ENCODE assay signal across 29 mouse cellular contexts in the genomic region with DNA sequence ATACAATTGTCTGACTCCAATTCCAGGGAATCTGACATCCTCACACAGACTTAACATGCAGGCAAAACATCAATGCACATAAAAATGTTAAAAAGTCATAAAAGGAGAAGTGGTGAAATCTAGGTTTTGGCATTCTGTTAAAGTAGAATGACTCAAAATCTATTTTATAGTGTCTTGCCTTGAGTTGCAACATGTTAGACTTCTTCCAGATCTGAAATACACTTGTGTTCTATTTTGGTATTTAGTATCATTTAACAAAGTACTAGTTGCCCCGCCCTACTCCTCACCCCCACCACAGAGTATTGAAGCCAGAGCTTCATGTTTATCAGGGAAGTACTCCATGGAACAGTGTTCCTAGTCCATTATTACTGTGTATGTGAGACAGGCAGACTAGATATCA. TPM values are rescaled to one million over a fixed set of nuclear protein-coding genes. Genes with fewer than 3 reads are reported as not detected.
DNase-seq lines count a peak whose midpoint lies in the region; ATAC-seq and TF ChIP-seq lines count a peak whose summit lies in the region.
"Had no signal": no experiment of that assay in that cellular context is flagged by ENCODE, and none has a peak within 500 bp of the region (broad histone marks: within the 10 kb centered on the region; RNA-seq: fewer than 3 reads in every experiment).

No protein-coding gene starts in this region.

- H3K4me3 ChIP-seq in lung, postnatal 0 days (ENCODE audit: low read depth, low read length) = no peak overlapping the region
- H3K4me3 ChIP-seq in lung, adult 2 months (replicated peaks; ENCODE audit: extremely low read depth, low read depth, low read length) = no peak overlapping the region
- H3K4me3 ChIP-seq in bone marrow macrophage, adult 2 months (ENCODE audit: insufficient read depth, low read length) = no peak overlapping the region
- no peak overlapping the region for H3K4me3 ChIP-seq in myocyte
- H3K4me3 ChIP-seq: embryonic facial prominence, embryonic 12.5 days; embryonic facial prominence, embryonic 15.5 days; erythroblast, embryonic 14.5 days; forebrain, embryonic 12.5 days; forebrain, embryonic 15.5 days; hindbrain, embryonic 10.5 days; hindbrain, embryonic 13.5 days; intestine, embryonic 15.5 days had no signal

- no peak overlapping the region for H3ac ChIP-seq in myocyte (ENCODE audit: control insufficient read depth, insufficient read length)

- TF ChIP-seq CTCF in lung, postnatal 0 days (IDR thresholded peaks at IDR 0.05) = no peak
- TF ChIP-seq CTCF in lung, adult 2 months (IDR thresholded peaks at IDR 0.05; ENCODE audit: insufficient read depth, low read length) = no peak
- TF ChIP-seq CTCF in bone marrow macrophage, adult 2 months (IDR thresholded peaks at IDR 0.05; ENCODE audit: low read depth, low read length) = no peak

- H3K4me1 ChIP-seq in lung, postnatal 0 days (ENCODE audit: insufficient read depth, low read depth, low read length) = no peaks in the 10 kb centered on the region
- no peaks in the 10 kb centered on the region for H3K4me1 ChIP-seq in lung, adult 2 months (ENCODE audit: control insufficient read depth, insufficient read depth, low read length)
- peaks cover 5% of the 10 kb centered on the region for H3K4me1 ChIP-seq in bone marrow macrophage, adult 2 months (ENCODE audit: control insufficient read depth, insufficient read depth, low read length)
- H3K4me1 ChIP-seq: embryonic facial prominence, embryonic 12.5 days; embryonic facial prominence, embryonic 15.5 days; forebrain, embryonic 12.5 days; forebrain, embryonic 15.5 days; hindbrain, embryonic 10.5 days; hindbrain, embryonic 13.5 days; intestine, embryonic 15.5 days had no signal

- H3K27ac ChIP-seq in lung, postnatal 0 days (ENCODE audit: low read length) = no peak overlapping the region
- 0 out of 2 replicates have a peak overlapping the region, but pooled peaks have one; percentile 0 for H3K27ac ChIP-seq in bone marrow macrophage, adult 2 months (ENCODE audit: insufficient read depth, low read depth, low read length)
- H3K27ac ChIP-seq: embryonic facial prominence, embryonic 12.5 days; embryonic facial prominence, embryonic 15.5 days; forebrain, embryonic 12.5 days; forebrain, embryonic 15.5 days; hindbrain, embryonic 10.5 days; hindbrain, embryonic 13.5 days; intestine, embryonic 15.5 days had no signal

- ATAC-seq in lung, postnatal 0 days = no peak
- ATAC-seq: CD4-positive, CD25-positive, alpha-beta regulatory T cell, adult 4 months; forebrain, embryonic 15.5 days; hindbrain, embryonic 16.5 days; intestine, embryonic 15.5 days; Patski had no signal

- no peak overlapping the region for H3K9ac ChIP-seq in lung, postnatal 0 days (replicated peaks; ENCODE audit: low read depth)
- H3K9ac ChIP-seq: embryonic facial prominence, embryonic 12.5 days; embryonic facial prominence, embryonic 15.5 days; forebrain, embryonic 12.5 days; forebrain, embryonic 15.5 days; hindbrain, embryonic 13.5 days; intestine, embryonic 15.5 days had no signal

- TF ChIP-seq POLR2A in lung, adult 2 months (IDR thresholded peaks at IDR 0.05; ENCODE audit: borderline replicate concordance, extremely low read depth, low read depth, low read length) = no peak
- no peak for TF ChIP-seq POLR2A in bone marrow macrophage, adult 2 months (IDR thresholded peaks at IDR 0.05; ENCODE audit: borderline replicate concordance, low read depth, low read length)
- no peak for TF ChIP-seq POLR2A in myocyte (IDR thresholded peaks at IDR 0.05; ENCODE audit: insufficient read length, low read depth)

- peak; percentile 4 for DNase-seq in gastrocnemius, adult 18-20 months (ENCODE audit: low spot score)
- DNase-seq in gastrocnemius, postnatal 10 days = no peak
- peak; percentile 11 for DNase-seq in lung, postnatal 0 days (ENCODE audit: low spot score)
- DNase-seq in lung, adult 2 months = no peak
- DNase-seq in right cerebral cortex, adult 2 months (ENCODE audit: low spot score in 2 of 2) = no peak
- DNase-seq in cerebellum, postnatal 14 days = no peak
- DNase-seq: adrenal gland, postnatal 10 days; adrenal gland, postnatal 36 days; cerebellum, adult 11 months; cerebellum, adult 2 months; cerebellum, postnatal 10 days; gastrocnemius, postnatal 36 days; heart, postnatal 10 days; heart, postnatal 36 days; kidney, adult 11 months had no signal

- peaks cover 30% of the 10 kb centered on the region for H3K36me3 ChIP-seq in lung, postnatal 0 days (ENCODE audit: insufficient read depth, low read length)
- H3K36me3 ChIP-seq in myocyte (ENCODE audit: control insufficient read depth, insufficient read depth) = peaks cover 71% of the 10 kb centered on the region

- H3K79me2 ChIP-seq in myocyte (ENCODE audit: control insufficient read depth, insufficient read depth) = no peaks in the 10 kb centered on the region

- no peak overlapping the region for H3K4me2 ChIP-seq in lung, postnatal 0 days (replicated peaks; ENCODE audit: low read depth, low read length)
- no peak overlapping the region for H3K4me2 ChIP-seq in myocyte (ENCODE audit: low read depth)
- H3K4me2 ChIP-seq: embryonic facial prominence, embryonic 12.5 days; embryonic facial prominence, embryonic 15.5 days; forebrain, embryonic 12.5 days; forebrain, embryonic 15.5 days; heart, embryonic 11.5 days; hindbrain, embryonic 13.5 days; intestine, embryonic 15.5 days had no signal

- H3K27me3 ChIP-seq in lung, postnatal 0 days (replicated peaks; ENCODE audit: insufficient read depth, low read length) = no peaks in the 10 kb centered on the region
- H3K27me3 ChIP-seq in myocyte (ENCODE audit: control insufficient read depth, insufficient read depth, insufficient read length) = no peaks in the 10 kb centered on the region
- H3K27me3 ChIP-seq: embryonic facial prominence, embryonic 12.5 days; embryonic facial prominence, embryonic 15.5 days; forebrain, embryonic 12.5 days; forebrain, embryonic 15.5 days; hindbrain, embryonic 13.5 days; intestine, embryonic 15.5 days; Patski had no signal

- 96% methylated on average over 1 of the region's 1 CpGs for WGBS in lung, postnatal 0 days
- WGBS in lung, adult 2 months = 97% methylated on average over 1 of the region's 1 CpGs

- TF ChIP-seq EP300 in lung, postnatal 0 days (IDR thresholded peaks at IDR 0.05) = no peak

- no peaks in the 10 kb centered on the region for H3K9me3 ChIP-seq in lung, postnatal 0 days (ENCODE audit: low read length)
- H3K9me3 ChIP-seq: embryonic facial prominence, embryonic 12.5 days; embryonic facial prominence, embryonic 15.5 days; forebrain, embryonic 12.5 days; forebrain, embryonic 15.5 days; hindbrain, embryonic 10.5 days; hindbrain, embryonic 13.5 days; intestine, embryonic 15.5 days had no signal

TF ChIP-seq in myocyte, 11 proteins besides CTCF, POLR2A, EP300 and RAD21:
- TF ChIP-seq USF1 (IDR thresholded peaks at IDR 0.05; ENCODE audit: low read depth) (no peak), E2F4 (IDR thresholded peaks at IDR 0.05; ENCODE audit: insufficient read depth) (no peak), CEBPB (IDR thresholded peaks at IDR 0.05; ENCODE audit: insufficient read depth, poor library complexity, severe bottlenecking) (peak; percentile 86; the same call in 1 of the 2 replicates), TCF3 (IDR thresholded peaks at IDR 0.05; ENCODE audit: insufficient read length, low read depth) (no peak)

RNA-seq across cellular contexts. Expression of gene Zc3h14, which starts 37.5 kb away (rescaled TPM):
- 10 to 100 TPM; 46.9 to 49.6 TPM for total RNA-seq in gastrocnemius, adult 18-20 months (2021)
- total RNA-seq in gastrocnemius, postnatal 10 days (2021) = 10 to 100 TPM; 51.8 to 55.9 TPM
- 61.7 and 64.5 TPM in 2 replicates for polyA plus RNA-seq in lung, postnatal 0 days (2015; fragmentation: Nextera tagmentation; extraction: Ambion mirVana)
- 34.5 and 48.0 TPM in 2 replicates for polyA plus RNA-seq in lung, adult 2 months (2012; rRNA removed)
- polyA plus RNA-seq in bone marrow macrophage, adult 2 months (2012; ENCODE audit: insufficient read depth, insufficient read length, missing spikeins) = 59.5 and 76.4 TPM in 2 replicates
- 35.9 TPM for polyA plus RNA-seq in myocyte (2012; fragmentation: generic; extraction: Trizol)

RNA-seq across cellular contexts. Expression of gene Ptpn21, which starts 47.0 kb away (rescaled TPM):
- 10 to 100 TPM; 31.8 to 44.3 TPM for total RNA-seq in gastrocnemius, adult 18-20 months (2021)
- total RNA-seq in gastrocnemius, postnatal 10 days (2021) = 10 to 100 TPM; 33.5 to 39.8 TPM
- polyA plus RNA-seq in lung, postnatal 0 days (2015; fragmentation: Nextera tagmentation; extraction: Ambion mirVana) = 10.0 and 10.3 TPM in 2 replicates
- polyA plus RNA-seq in lung, adult 2 months (2012; rRNA removed) = 29.0 and 38.6 TPM in 2 replicates
- polyA plus RNA-seq in bone marrow macrophage, adult 2 months (2012; ENCODE audit: insufficient read depth, insufficient read length, missing spikeins) = 4.4 and 6.0 TPM in 2 replicates
- 30.1 TPM for polyA plus RNA-seq in myocyte (2012; fragmentation: generic; extraction: Trizol)
- polyA plus RNA-seq: erythroblast, embryonic 14.5 days had no signal

Comparison
In these comparisons a context has a peak if more than half of its experiments do, and no peak if none do; other contexts are left out.
1. DNase-seq: peak in gastrocnemius, adult 18-20 months (single experiment) and lung, postnatal 0 days (single experiment); none in gastrocnemius, postnatal 10 days (single experiment), lung, adult 2 months (single experiment), right cerebral cortex, adult 2 months (0 of 2) and cerebellum, postnatal 14 days (0 of 2).